Mouse (Mus musculus): ENCODE measurements around the gene Pole4. TPM values are rescaled to one million over a fixed set of nuclear protein-coding genes. Genes with fewer than 3 reads are reported as not detected.

Gene Pole4
- total and polyA plus RNA-seq, 3 experiments: 49.7 to 178 (median 79.8) TPM

GRCm38 (mm10) chr6:82736626-82737600, 31.7 kb upstream of the Pole4 start:
- Histone ChIP-seq H3K27me3 (replicated peaks) (no peaks in the 10 kb centered on the region), H3K4me2 (ENCODE audit: insufficient read depth, low read depth, poor library complexity, severe bottlenecking) (no peak overlapping the region), H3K27ac (ENCODE audit: insufficient read depth, low read depth) (no peak overlapping the region), H3K9me3 (replicated peaks; ENCODE audit: low read length) (no peaks in the 10 kb centered on the region), H3K4me1 (ENCODE audit: control insufficient read depth in 1 of 2, insufficient read depth in 2 of 2) (peaks cover 12 to 31% of the 10 kb centered on the region in 2 experiments), H3K79me2 (replicated peaks; ENCODE audit: control insufficient read depth, extremely low read depth, insufficient read depth, poor library complexity, severe bottlenecking) (peaks cover 4% of the 10 kb centered on the region), H3K9ac (ENCODE audit: insufficient read depth, low read depth) (no peak overlapping the region), H3K4me3 (replicated peaks in 1 of 3; ENCODE audit: low read depth in 2 of 3, low read length in 2 of 3, poor library complexity in 1 of 3) (no peak overlapping the region), H3K36me3 (replicated peaks in 1 of 2; ENCODE audit: control insufficient read depth in 1 of 2, insufficient read depth in 1 of 2, low read length in 1 of 2) (peaks cover 78 to 85% of the 10 kb centered on the region in 2 experiments)
- no peak for DNase-seq (ENCODE audit: extremely low read depth)
- TF ChIP-seq CHD1 (IDR thresholded peaks at IDR 0.05; ENCODE audit: low read depth, low read length) (no peak), BHLHE40 (IDR thresholded peaks at IDR 0.05; ENCODE audit: low read depth, low read length) (no peak), CHD2 (IDR thresholded peaks at IDR 0.05; ENCODE audit: low read length) (no peak), IRF4 (IDR thresholded peaks at IDR 0.05; ENCODE audit: low read depth, low read length) (no peak), EP300 (IDR thresholded peaks at IDR 0.05; ENCODE audit: low read length) (no peak), MXI1 (IDR thresholded peaks at IDR 0.05; ENCODE audit: low read depth, low read length) (no peak), E2F4 (IDR thresholded peaks at IDR 0.05; ENCODE audit: insufficient replicate concordance, low read depth, low read length) (no peak), POLR2A (IDR thresholded peaks at IDR 0.05; ENCODE audit: low read depth, low read length) (no peak), RCOR1 (conservative IDR thresholded peaks at IDR 0.05; ENCODE audit: low read depth, low read length) (no peak)
- dilution Hi-C loops (cut with MboI; ENCODE audit: extremely low pct_ligation_motif_present, extremely low pct_unique_long_range_greater_than_20kb, low sequenced_read_pairs): no loop called here
- in situ Hi-C loops (cut with MboI; ENCODE audit: low pct_ligation_motif_present, low pct_unique_long_range_greater_than_20kb, low sequenced_read_pairs): no loop called here

- Histone ChIP-seq H3K36me3 (replicated peaks in 1 of 2; ENCODE audit: control insufficient read depth in 1 of 2, insufficient read depth in 1 of 2, low read length in 1 of 2) (peaks cover 85 to 88% of the 10 kb centered on the region in 2 experiments), H3K79me2 (replicated peaks; ENCODE audit: control insufficient read depth, extremely low read depth, insufficient read depth, poor library complexity, severe bottlenecking) (no peaks in the 10 kb centered on the region; the same call in none of the 2 replicates), H3K4me3 (replicated peaks in 1 of 3; ENCODE audit: low read depth in 2 of 3, low read length in 2 of 3, poor library complexity in 1 of 3) (no peak overlapping the region), H3K27ac (ENCODE audit: insufficient read depth, low read depth) (no peak overlapping the region), H3K4me1 (ENCODE audit: control insufficient read depth in 1 of 2, insufficient read depth in 2 of 2) (peaks cover 0 to 15% of the 10 kb centered on the region in 2 experiments; a peak in 2 of 4 replicates), H3K4me2 (ENCODE audit: insufficient read depth, low read depth, poor library complexity, severe bottlenecking) (no peak overlapping the region), H3K9ac (ENCODE audit: insufficient read depth, low read depth) (no peak overlapping the region), H3K27me3 (replicated peaks) (no peaks in the 10 kb centered on the region), H3K9me3 (replicated peaks; ENCODE audit: low read length) (no peaks in the 10 kb centered on the region)
- dilution Hi-C loops (cut with MboI; ENCODE audit: extremely low pct_ligation_motif_present, extremely low pct_unique_long_range_greater_than_20kb, low sequenced_read_pairs) (no loop called here), in situ Hi-C loops (cut with MboI; ENCODE audit: low pct_ligation_motif_present, low pct_unique_long_range_greater_than_20kb, low sequenced_read_pairs) (no loop called here)
- DNase-seq (ENCODE audit: extremely low read depth): no peak
- no peak for TF ChIP-seq USF1 (IDR thresholded peaks at IDR 0.05; ENCODE audit: low read depth, low read length)
- TF ChIP-seq NRF1 (IDR thresholded peaks at IDR 0.05; ENCODE audit: low read depth, low read length): no peak
- no peak for TF ChIP-seq MXI1 (IDR thresholded peaks at IDR 0.05; ENCODE audit: low read depth, low read length)
- TF ChIP-seq MYC (IDR thresholded peaks at IDR 0.05; ENCODE audit: low read depth, low read length): no peak
- TF ChIP-seq SMC3 (IDR thresholded peaks at IDR 0.05; ENCODE audit: low read depth, low read length): peak; percentile 25
- no peak for TF ChIP-seq ZNF384 (IDR thresholded peaks at IDR 0.05; ENCODE audit: low read depth, low read length)
- peak in 1 of 2 experiments; percentile 54; a peak in 2 of 4 replicates for TF ChIP-seq CTCF (conservative IDR thresholded peaks at IDR 0.05 in 1 of 2, IDR thresholded peaks at IDR 0.05 in 1 of 2; ENCODE audit: low read depth in 2 of 2, low read length in 2 of 2)
- no peak for TF ChIP-seq HCFC1 (IDR thresholded peaks at IDR 0.05; ENCODE audit: low read depth, low read length)
- TF ChIP-seq PAX5 (IDR thresholded peaks at IDR 0.05; ENCODE audit: low read length): no peak
- no peak for TF ChIP-seq JUN (IDR thresholded peaks at IDR 0.05; ENCODE audit: insufficient read depth, low read depth, low read length)
- no peak for TF ChIP-seq MAZ (IDR thresholded peaks at IDR 0.05; ENCODE audit: low read depth, low read length)
- no peak for TF ChIP-seq JUND (conservative IDR thresholded peaks at IDR 0.05; ENCODE audit: low read depth, low read length)
- TF ChIP-seq RAD21 (IDR thresholded peaks at IDR 0.05; ENCODE audit: low read depth, low read length): peak; percentile 33
- no peak for TF ChIP-seq E2F4 (IDR thresholded peaks at IDR 0.05; ENCODE audit: insufficient replicate concordance, low read depth, low read length)
- no peak for TF ChIP-seq IRF4 (IDR thresholded peaks at IDR 0.05; ENCODE audit: low read depth, low read length)
- no peak for TF ChIP-seq GABPA (IDR thresholded peaks at IDR 0.05; ENCODE audit: insufficient replicate concordance, low read depth, low read length)
- TF ChIP-seq NELFE (IDR thresholded peaks at IDR 0.05; ENCODE audit: low read depth, low read length): no peak
- no peak for TF ChIP-seq EP300 (IDR thresholded peaks at IDR 0.05; ENCODE audit: low read length)
- no peak for TF ChIP-seq KAT2A (IDR thresholded peaks at IDR 0.05; ENCODE audit: insufficient replicate concordance, low read length)
Measured at GRCm38 (mm10) chr6:82735347-82735746, 30.2 kb upstream of the Pole4 start.
